Mouse (Mus musculus) cerebellum, adult 11 months (tissue): ENCODE data around the gene Elovl2.
"Not testable (repeated sequence)": the region's sequence is repeated elsewhere in the genome, so short reads cannot be mapped to it uniquely, and the experiment has no call there.

Experiments used
- DNase-seq: peaks from one replicate; pipeline ENCODE4 v3.0.0; 2022

The Elovl2 gene

DNA sequence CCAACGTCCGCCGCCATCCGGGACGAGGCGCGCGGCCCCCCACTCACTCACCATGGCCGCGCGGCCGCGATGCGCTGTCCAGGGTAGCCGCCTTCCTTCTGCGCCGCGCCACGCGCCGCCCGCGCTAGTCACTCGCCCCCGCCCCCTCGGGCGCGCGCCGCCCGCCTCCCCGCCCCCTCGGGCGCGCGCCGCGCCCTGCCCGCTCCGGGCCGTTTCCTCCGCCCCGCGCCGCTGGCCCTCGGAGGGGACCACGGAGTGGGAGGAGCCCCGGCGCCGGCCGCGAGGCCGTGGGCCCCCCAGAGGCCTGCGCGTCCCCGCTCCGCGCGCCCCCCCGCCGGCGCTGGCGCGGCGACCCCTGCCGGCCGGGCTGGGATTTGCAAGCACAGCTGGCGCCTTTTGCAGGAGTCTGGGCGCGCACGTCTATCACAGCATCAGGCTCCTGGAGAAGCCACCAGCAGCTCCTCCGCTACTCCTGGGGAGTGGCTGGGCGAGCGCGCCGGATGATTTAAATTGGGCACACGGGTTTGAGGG lies at the start of gene Elovl2:
Gene Elovl2 (minus strand): TSS at position 102 of the 531 bp plus-strand sequence.
- DNase-seq: peak; percentile 18

DNA sequence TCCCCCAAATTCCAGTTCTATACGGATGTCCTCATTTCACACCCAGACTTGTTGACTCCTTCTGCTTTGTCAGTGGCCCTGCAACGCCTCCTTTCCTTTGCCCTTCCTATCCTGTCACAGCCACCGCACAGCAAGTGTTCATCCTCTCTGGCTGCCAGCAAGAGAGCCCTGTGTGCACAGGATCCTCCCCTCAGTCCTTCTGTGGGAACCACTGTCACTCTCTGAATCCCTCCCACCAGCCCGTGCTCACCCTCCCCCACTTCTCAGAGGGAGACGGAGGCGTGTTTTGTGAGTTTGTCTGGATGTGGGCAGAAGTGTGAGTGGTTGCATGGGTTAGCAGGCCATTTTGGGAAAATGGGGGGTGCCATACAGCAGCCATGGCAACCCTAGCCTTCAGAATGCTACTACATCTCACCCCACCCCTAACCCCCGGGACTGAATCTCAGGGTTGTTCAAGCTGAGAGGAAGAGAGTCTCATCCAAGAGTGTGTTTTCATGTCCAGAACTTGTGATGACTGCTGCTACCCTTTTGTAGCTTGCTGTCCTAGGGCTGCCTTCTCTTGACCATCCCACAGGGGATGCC lies 47.7 kb upstream of the Elovl2 start:
- DNase-seq: no peak

DNA sequence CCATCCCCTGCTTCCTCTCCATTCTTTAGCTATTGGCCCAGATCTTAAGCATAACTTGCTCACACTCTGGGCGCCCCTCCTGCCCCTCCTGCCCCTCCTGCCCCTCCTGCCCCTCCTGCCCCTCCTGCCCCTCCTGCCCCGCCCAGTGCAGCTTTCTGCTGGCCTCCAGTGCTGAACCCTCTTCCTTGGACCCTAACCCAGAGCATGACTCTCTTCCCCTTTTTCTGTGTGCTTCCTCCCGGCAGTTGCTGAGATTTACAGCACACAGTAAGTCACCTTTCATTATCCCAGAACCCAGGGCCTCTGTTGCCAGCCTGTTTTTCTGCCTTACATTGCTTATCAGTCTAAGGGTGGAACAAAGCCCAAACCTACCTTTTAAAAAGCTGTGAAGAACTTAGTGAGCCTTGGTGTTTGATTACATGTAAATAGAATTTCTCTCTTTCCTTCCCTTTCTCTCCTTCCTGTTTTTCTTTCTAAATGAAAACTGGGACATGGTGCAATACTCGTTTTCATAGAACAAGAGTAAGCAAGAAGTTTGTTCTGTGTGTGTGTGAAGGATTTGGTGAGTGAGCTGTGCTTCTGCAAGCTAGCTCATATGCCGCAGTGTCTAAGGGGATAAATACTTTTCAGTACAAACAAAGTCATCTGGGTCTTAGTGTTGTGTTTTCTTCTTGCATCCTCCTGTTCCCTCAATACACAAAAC lies 43.2 kb upstream of the Elovl2 start:
- DNase-seq: no peak

DNA sequence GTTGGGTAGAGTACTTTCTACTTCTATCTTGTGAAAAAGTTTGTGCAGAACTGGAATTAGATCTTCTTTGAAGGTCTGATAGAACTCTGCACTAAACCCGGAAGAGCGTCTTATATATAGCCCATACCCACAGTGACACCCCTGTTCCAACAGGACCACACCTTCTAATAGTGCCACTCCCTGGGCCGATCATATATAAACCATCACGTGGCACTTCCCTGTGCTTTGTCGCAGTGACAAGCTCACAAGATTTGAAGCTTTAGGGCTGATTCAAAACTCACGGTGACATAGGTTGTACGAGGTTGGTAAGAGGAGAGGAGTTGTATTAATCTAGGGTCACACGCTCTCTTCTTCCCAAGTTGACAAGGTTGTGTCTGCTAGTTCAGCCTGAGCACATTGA lies 41.4 kb upstream of the Elovl2 start:
- not testable (repeated sequence) for DNase-seq

DNA sequence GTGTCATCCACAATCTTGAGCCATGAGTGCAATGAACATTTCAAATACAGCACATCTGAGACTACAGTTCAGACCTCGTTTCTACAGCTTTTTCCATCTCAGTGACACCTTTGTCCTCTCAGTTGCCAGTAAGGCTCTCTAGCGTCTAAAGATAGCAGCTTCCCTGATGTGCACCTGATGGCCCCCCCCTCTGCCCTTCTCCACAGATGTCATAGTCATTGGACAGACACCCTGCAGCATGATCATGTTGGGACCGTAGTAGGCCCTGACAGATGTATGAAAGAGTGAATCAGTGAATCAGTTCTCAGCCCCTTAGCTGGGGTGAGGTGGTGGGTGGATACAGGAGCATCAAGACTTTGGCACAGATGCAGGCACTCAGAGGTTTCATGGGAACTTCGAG lies 37.6 kb upstream of the Elovl2 start:
- no peak for DNase-seq

DNA sequence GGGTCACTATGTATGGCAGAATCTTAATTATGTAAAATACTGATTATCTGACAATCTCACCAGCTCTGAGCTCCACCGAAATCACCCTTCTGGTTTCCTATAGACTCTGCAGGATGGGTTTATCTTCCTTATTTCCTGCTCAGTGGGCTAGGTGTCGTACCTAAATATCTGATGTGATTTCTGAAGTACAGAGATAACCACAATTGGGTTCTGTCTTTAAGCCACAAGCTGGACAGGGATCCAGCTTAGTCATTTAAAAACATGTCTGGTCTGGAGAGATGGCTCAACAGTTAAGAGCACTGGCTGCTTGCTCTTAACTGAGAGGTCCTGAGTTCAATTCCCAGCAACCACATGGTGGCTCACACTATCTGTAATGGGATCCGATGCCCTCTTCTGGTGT lies 36.8 kb upstream of the Elovl2 start:
- no peak for DNase-seq

DNA sequence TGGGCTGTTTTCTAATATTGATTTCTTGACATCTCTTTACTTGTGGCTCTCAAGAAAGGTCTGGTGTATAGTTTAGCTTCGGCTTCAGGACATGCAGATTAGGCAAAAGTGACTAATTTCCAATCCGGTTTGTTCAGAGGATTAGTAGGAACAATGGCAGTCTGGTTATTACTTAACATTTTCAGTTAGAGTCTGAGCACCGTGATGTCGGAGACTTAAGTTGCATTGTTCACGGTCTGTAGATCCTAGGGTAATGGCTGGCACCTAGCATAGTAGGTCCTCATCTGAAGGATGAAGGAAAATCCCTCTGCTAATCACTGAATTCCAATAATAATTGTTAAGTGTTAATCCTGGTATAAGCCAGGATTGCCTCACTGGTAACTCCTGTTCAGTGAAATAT lies 35.9 kb upstream of the Elovl2 start:
- DNase-seq: no peak

DNA sequence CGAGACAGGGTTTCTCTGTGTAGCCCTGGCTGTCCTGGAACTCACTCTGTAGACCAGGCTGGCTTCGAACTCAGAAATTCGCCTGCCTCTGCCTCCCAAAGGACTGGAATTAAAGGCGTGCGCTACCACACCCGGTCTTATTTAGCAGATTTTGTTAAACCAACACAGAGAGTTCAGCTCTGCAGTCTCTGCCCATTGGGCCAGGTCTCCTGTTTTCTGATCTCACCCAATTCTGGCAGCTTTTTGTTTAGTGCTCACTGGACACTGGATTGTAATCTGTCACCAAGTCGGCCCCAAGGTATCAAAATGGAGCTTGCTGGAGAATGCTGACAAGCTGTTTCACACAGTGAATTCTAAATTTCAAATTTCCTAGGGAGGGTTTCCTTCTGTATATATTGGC lies 32.5 kb upstream of the Elovl2 start:
- DNase-seq: no peak

DNA sequence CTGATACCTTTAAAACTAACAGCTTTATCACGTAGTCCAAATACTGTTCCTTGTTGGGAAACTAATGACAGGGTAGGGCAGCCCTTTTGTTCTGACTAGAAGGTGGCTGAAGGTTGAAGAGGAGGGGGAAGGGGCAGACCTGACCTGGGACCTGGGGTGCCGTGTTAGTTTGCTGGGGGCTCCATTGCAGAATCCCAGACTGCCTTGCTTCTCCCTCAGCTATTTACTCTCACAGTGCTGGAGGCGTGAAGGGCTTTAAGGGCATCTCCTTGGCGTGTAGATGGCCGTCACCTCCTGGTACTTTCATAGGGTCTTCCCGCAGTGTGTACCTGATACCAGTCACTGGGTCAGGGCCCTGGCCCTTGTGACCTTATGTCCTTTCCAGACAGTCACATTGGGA lies 31.9 kb upstream of the Elovl2 start:
- DNase-seq: no peak

DNA sequence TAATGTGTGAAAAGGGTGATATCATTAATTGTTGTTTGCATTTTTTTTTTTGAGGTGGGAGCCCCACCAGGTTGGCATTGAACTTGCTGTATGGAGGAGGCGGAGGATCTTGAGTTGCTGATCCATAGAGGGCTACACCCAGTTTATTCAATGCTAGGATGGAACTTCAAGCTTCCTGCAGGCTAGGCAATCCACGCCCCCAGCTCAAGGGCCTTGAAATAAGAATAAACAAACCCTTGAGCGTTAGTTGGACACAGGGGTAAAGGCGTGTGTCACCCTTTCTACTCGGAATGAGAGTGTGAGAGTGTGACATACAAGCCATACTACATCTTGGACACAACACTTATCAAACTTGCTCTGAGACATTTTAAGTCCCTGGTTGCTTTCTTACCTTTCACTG lies 31.5 kb upstream of the Elovl2 start:
- no peak for DNase-seq

DNA sequence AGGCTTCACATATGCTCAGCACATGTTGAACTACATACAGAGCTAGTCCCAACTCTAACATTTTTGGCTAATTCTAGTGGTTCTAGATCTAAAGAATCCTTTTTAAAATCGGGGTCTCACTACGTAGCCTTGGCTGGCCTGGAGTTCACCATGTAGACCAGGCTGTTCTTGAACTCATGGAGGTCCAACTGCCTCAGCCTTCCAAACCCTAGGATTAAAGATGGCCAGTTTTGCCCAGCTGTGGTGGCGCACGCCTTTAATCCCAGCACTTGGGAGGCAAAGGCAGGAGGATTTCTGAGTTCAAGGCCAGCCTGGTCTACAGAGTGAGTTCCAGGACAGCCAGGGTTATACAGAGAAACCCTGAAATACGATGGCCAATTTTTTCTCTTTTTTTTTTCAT lies 31.0 kb upstream of the Elovl2 start:
- not testable (repeated sequence) for DNase-seq

DNA sequence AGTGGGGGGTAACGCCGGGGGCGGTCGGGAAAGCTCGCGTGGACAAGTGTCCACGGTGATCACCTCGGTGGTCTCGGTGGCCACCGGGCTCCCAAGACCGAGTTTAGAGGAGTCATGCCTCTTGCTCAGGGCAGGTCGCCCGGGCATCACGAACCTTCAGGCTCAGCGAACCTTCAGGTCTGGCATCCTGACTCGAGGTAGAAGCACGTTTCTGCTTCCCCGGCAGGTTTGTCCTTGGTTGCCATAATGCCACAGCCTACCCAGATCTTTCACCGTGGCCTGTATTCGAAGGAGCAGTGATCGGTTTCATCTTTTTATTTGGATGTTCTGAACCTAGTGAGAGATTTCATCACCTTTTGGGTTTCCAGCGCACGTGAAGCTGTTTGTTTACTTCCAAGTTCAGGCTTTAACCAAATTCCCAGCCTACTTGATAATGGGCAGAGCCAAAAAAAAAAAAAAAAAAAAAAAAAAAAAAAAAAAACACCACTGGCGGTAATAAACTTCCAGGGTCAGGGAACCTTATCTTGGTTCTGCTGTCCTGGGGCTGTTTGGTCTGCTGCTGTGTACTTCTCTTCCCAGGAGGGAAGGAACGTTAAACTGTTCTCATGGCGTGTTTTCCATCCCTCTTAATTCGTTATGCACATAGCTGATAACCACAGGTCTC lies 30.2 kb upstream of the Elovl2 start:
- no peak for DNase-seq

DNA sequence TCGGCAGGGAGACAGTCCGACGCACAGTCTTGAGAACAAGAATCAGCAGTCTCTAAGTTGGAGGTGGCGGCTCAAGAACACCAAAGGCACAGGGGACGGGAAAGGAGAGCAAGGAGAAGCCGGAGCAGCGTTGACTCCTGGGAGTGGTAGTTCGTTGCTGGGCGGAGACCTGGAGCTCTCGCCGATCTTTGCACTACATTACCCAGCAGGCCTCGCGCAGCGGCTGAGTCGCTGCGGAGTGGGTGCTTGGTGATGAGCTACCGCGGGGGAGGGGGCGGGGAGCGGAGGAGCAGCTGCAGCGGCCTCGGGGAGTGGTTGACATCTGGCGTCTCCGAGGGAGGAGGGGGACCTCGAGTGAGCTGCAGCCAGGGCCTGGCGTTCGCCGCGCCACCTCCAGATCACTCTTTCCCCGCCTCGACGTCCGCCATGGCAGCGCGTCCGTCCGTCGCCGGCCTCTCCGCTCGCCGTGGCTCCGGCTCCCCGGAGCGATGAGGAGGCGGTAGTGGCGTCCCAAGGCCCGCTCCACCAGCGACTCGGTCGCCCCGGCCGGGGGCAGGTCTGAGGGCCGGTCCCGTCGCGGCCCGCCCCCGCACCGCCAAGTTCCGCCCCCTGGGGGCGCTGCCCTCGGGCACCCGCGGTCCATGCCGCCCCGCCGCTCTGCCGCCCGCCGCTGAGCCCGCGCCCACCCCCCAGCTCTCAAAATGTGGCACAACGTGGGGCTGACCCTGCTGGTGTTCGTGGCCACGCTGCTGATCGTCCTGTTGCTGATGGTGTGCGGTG lies 29.5 kb upstream of the Elovl2 start, which contains the start of gene Smim13:
Gene Smim13 (plus strand): TSS at position 307 of the 780 bp plus-strand sequence.
- DNase-seq: peak; percentile 88

DNA sequence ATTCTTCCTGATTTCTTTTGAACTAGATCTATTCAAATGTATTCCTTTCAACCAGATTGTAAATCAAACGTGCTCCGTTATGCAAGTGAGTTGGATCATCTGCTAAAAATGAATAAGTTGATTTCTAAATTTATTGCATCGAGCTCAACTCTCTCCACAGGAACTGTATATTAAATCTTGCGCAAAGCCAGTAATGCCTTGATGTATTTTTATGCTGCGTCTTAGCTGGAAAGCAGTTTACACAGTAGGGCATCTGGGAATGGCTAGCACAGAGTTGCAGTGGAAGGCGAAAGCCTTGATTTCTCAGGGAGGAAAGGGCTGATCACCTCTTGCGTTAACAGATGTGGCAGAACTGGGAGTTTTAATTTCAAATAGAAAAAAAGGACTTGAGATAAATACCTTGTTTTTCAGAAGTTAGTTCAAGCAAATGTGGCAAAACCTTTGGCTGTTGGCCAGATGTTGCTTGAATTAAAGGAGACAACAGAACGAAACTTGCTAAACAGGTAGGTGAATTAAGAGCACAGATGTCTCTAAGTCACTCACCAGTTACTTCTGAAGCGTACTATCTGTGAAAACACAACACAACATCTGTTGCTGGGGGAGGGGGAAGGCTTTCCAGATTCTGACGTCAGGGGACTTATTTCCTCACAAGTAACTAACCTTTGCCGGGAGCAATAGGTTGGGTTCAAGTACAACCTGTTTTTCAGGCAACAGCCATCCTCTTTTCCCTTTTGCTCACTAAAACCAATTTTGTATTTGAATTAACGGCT lies 28.7 kb upstream of the Elovl2 start:
- no peak for DNase-seq

DNA sequence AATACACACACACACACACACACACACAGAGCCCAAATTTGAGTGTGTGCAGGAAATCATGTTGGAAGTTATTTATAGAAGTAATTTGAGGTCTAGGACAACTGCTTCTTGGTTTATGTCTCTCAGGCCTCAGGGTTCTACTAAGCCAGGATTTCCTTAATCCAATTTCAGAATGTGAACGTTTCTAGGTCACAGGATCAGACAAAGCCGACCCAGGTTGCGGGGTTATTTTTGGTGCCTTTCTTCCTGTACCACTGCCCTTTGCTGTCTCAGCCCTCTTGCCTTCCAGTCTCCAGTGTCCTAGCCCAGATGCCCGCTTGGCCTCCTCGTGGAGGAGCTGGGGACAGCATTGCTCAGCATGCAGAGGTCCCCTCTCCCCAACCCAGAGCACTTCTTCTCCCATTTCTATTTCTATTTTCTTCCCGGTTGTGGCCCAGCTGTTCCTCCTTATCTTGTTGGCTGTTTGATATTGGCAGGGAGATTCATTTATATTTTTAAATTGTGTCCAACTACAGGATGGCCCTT lies 24.2 kb upstream of the Elovl2 start:
- no peak for DNase-seq

DNA sequence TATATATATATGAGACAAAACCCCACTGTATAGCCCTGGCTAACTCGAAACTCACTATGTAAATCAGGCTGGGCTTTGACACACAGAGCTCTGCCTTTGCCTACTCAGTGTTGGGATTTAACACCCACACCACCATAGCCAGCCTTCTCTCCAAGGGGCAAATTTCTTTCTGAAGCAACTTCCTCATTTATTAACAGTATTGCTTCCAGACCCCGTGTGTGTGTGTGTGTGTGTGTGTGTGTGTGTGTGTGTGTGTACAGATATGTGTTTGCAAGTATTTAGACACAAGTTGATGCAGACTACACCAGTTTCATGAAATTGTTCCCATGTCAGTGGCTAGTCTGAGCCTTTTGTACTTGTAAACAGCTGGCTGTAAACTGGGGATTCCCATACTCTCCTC lies 21.4 kb upstream of the Elovl2 start:
- no peak for DNase-seq

DNA sequence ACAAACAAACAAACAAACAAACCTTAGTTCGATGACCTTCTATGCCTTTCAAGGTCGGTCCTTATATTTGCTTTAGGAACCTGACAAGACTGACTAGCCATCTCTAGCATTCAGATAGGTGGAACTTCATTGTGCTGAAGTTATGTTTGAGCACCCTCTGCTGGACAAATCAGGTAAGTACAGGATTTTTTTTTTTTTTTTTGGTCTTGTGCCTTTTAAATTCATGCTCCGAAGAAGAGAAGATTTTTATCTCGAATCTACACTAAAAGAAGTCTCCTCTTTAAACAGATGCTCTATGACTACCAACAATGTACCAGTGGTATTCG lies 18.6 kb upstream of the Elovl2 start:
- no peak for DNase-seq

DNA sequence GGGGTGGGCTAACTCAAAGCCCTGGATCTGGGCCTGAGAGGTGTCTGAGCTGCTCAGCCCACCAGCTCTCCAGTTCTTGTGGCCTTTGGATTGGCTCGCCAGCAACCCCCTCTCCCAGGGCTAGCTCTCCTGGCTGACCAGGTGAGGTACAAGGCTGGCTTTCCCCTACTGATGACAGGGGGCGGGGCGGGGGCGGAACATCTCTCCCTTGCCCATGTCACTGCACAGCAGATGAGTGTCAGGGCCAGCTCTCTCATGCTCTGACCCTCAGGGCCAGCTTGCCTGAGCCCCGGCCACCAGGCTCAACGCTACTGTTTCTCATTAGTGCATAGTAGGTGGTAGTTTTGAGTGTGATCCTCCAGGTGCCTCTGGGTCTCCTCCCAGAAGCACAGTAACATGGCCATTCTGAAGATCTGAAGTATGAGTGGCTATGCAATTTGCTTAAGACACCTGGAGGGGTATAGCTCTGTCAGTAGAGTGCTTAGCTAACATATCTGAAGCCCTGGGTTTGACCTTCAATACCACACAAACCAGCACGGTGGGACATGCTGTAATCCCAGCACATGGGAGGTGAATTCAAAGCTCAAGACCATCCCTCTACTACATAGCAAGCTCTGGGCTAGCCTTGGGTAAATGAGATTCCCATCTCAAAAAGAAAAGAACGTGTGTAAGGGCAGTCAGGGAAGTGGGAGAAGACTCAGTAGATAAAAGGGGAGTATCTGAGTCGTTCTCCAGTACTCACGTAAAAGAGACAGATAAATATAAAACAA lies 18.0 kb upstream of the Elovl2 start:
- no peak for DNase-seq

DNA sequence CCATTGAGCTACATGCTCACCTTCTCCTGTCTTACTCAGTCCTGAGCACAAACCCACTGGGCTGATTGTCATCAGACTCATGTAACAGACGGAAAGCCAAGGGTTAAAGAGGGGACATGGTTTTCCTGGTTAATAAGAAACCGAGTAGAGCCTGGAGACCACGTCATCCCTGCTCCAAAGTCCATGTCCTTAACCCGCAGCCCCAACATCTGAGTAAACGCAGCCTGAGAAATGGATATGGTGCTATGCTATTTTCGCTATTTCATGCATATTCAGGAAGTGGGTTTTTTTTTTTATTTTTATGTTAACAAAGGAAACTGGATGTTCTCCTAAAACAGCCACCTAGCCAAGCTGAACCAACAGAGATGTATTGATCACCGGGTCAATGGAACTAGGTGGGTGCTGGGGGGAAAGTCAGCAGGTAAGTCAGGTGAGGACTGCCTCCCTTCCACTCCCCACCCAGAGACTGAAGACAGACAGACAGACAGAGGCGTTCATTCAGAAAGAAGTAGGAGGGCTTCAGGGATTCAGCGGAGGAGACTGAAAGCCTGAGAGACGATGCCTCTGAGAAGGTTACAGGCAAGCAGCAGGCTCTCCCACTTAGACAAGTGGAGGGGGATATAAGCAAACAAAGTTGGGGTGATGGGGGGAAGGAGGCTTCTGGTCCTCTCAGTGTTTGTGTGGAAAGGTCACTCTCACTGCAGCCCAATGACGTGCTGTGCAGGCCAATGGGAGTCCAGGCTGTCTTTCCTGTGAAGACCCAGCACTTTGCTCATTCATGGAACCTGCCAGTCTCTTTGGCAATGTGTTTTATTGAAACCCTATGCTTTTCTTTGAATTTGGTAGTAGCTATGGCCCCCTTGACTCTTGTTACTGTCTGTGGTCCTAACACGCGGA lies 15.9 kb upstream of the Elovl2 start:
- DNase-seq: no peak

DNA sequence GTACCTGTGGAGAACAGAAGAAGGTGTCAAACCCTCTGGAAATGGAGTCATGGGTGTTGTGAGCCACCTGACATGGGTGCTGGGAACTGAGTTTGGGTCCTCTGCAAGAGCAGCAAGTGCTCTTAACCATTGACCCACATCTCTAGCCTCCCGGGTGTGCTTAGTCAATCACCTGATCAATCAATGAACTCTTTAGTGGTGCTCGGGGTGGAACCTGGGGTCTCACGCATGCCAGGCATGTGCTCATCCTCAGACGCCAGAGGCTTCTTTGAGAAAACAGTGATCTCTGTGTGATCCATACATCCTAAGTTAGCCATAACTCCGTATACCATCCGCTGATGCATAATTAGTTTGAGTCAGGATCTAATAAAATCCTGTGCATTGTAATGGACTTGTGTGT lies 15.0 kb upstream of the Elovl2 start:
- no peak for DNase-seq

DNA sequence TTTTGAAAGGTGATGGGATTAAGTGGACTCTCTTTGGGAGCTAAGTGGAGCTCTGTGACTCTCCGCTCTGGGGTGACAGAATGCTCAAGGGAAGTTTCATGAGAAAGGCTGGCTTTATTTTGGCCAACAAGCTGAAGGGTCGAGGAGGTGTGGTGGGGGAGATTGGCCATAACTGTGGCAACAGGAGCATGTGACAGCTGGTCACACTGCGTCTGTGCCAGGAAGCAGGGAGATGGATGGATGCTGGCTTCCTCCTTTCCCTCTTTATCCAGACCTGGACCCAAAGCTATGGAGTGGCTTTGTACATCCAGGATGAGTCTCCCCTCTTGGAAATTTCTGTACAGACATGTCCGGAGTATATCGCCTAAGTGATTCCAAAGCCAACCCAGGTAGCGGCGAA lies 13.0 kb upstream of the Elovl2 start:
- no peak for DNase-seq
